Mouse (Mus musculus) stomach, postnatal 0 days (tissue): Measurements from ENCODE around the gene Xpa.

Source experiments
- CTCF ChIP-seq: IDR thresholded peaks from 2 replicates; pipeline ENCODE4 v1.5.1; 2016; ENCODE audit warnings: antibody characterized with exemption, low read depth, mild to moderate bottlenecking, moderate library complexity
- EP300 ChIP-seq: optimal IDR thresholded peaks from 2 replicates; pipeline ENCODE3; 2016; ENCODE audit warnings: antibody characterized with exemption

DNA sequence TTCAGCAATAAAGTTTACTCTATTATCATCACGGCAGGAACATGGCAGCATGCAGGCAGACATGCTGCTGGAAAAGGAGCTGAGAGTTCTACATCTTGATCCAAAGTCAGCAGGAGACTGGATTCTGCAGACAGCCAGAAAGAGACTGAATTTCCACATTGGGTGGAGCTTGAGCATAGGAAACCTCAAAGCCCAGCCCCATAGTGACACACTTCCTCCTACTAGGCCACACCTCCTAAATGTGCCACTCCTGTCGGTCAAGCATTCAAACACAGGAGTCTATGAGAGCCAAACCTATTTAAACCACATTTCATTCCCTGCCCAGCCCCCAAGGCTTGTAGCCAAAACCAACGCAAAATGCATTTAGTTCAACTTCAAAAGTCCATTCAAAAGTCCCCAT, 9.6 kb downstream of the Xpa start:
- TF ChIP-seq CTCF (no peak), EP300 (no peak)
